Mouse (Mus musculus) neural tube, embryonic 15.5 days (tissue): ENCODE measurements around the gene B4galt2. TPM values are rescaled to one million over a fixed set of nuclear protein-coding genes. Genes with fewer than 3 reads are reported as not detected.
A peak's percentile ranks its signal among the peaks of the same experiment; 100 is the strongest.

Experiments
- ATAC-seq: fragments of 200-750 bp; cut with Nextera tagmentation; 2 replicates; pipeline ENCODE4 v1.8.0; 2017; ENCODE audit warnings: mild to moderate bottlenecking, moderate TSS enrichment, moderate library complexity; ENCODE audit not compliant: low FRiP score
- H3K27ac ChIP-seq: fragments of 300-500 bp; sonication (generic); replicated peaks from 2 replicates; pipeline ENCODE4 v1.5.1; 2015; ENCODE audit warnings: mild to moderate bottlenecking, inconsistent platforms
- H3K27me3 ChIP-seq: fragments of 300-500 bp; sonication (generic); replicated peaks from 2 replicates; pipeline ENCODE4 v1.6.1; 2015; ENCODE audit warnings: inconsistent platforms
- H3K36me3 ChIP-seq: fragments of 300-500 bp; sonication (generic); 2 replicates; pipeline ENCODE4 v1.6.1; 2015; ENCODE audit warnings: inconsistent platforms
- H3K4me1 ChIP-seq: fragments of 300-500 bp; sonication (generic); 2 replicates; pipeline ENCODE4 v1.6.1; 2015; ENCODE audit warnings: inconsistent platforms
- H3K4me2 ChIP-seq: fragments of 300-500 bp; sonication (generic); 2 replicates; pipeline ENCODE4 v1.6.1; 2015; ENCODE audit warnings: inconsistent platforms, mild to moderate bottlenecking, moderate library complexity
- H3K4me3 ChIP-seq: fragments of 300-500 bp; sonication (generic); replicated peaks from 2 replicates; pipeline ENCODE4 v1.5.1; 2015; ENCODE audit warnings: mild to moderate bottlenecking, inconsistent platforms
- H3K9ac ChIP-seq: fragments of 300-500 bp; sonication (generic); replicated peaks from 2 replicates; pipeline ENCODE4 v1.6.1; 2015; ENCODE audit warnings: mild to moderate bottlenecking, inconsistent platforms
- H3K9me3 ChIP-seq: fragments of 300-500 bp; sonication (generic); replicated peaks from 2 replicates; pipeline ENCODE4 v1.6.1; 2016; ENCODE audit warnings: inconsistent platforms
- WGBS: fragments of 180-500 bp; shearing (Covaris S2); methylation state at CpG from one replicate; pipeline ENCODE4 v1.1.7; 2015; ENCODE audit warnings: mixed read lengths; 5-methylcytosine and 5-hydroxymethylcytosine counted together
- polyA plus RNA-seq: library from polyadenylated mRNA; unstranded; fragments of >200 nt; fragmentation: Nextera tagmentation; extraction: Ambion mirVana; gene quantifications from 2 replicates; pipeline ENCODE4 v1.2.1, GENCODE M21; 2015

Gene B4galt2
- polyA plus RNA-seq: 49.6 and 58.6 TPM in 2 replicates

DNA sequence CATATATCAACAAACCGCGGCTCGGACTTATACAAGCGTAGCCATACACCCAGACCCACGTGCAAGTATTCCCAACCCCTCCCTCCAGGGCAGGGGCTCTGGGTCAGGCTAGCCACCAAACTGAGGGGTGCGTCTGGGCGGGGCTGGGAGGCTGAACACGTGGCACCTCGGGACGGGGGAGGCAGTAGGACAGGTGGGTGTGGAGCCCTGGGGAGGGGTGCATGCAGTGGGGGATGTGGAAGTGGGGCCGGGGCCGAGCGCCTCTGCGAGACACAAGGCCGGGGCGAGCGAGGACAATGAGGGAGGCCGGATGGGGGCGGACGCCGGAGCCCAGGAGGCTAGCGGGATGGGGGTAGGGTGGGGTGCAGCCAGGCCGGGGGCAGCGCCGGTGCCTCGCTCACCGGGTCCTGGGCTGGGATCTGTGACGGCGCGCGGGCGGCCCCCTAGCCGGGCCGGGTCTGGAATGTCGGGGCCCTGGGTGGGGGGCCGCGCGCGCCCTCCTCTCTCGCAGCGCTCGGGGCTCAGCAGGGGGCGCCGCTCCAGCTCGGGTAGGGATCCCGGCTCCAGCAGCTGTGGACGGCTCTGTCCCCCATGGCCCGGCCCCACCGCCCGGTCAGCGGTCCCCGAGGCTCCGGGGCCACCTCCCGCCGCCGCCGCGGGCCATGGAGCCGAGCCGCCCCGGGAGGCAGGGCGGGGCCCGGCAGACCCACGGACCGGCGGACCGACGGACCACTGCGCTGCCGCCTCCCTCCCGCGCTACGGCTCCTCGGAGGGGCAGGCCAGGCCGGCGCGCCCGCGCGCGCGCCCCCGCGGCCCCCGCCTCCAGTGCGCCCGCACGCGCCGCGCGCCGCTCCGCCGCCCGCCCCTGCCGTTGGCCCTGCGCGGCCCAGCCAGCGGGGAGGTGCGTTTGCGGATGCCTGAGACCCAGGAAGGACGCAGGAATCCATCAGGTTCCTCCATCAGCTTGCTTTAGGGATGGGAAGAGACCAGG is at the start of gene B4galt2:
Gene B4galt2, minus strand, starts transcription at position 787 of the 991 bp plus-strand sequence.
- H3K27me3 ChIP-seq: no peaks in the 10 kb centered on the region
- H3K9ac ChIP-seq: peak within 1 kb of the TSS; percentile 92
- peak within 1 kb of the TSS; percentile 70 for H3K4me2 ChIP-seq
- H3K27ac ChIP-seq: peak within 1 kb of the TSS; percentile 85
- H3K36me3 ChIP-seq: peaks cover 38% of the 10 kb centered on the region
- WGBS: under 1% methylated on average over 87 of the region's 103 CpGs
- H3K9me3 ChIP-seq: no peaks in the 10 kb centered on the region
- H3K4me1 ChIP-seq: peaks cover 81% of the 10 kb centered on the region
- peak; percentile 54 for ATAC-seq
- peak within 1 kb of the TSS; percentile 87 for H3K4me3 ChIP-seq

DNA sequence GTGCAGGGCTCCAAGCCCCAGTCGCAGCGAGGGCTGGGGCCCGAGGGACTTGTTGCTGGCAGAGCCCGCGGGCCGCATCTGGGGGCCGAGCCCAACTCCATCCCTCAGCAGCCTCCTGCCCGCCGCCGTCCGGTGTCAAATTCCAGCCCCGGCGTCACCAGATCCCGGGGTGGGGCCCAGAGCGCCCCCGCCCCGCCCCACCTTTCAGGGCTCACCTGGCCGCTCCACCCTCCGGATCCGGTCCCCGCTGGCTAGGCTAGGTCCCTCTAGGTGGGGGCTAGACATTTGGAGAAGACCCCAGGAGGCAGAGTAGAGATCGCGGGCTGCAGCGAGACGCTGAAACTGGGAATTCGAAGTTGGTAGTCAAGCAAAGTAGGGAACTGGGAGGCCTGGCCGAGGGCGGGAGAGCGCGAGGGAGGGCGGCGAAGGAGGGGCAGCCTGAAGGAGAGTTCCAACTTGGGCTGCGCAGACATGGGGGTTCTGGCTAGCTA is 46.1 kb upstream of the B4galt2 start, which contains the start of gene Artn:
Gene Artn, minus strand, starts transcription at position 373 of the 491 bp plus-strand sequence.
- Histone ChIP-seq H3K4me3 (peak within 1 kb of the TSS; percentile 26), H3K4me2 (peak within 1 kb of the TSS; percentile 58), H3K27me3 (peaks cover 52% of the 10 kb centered on the region), H3K36me3 (peaks cover 5% of the 10 kb centered on the region), H3K9me3 (no peaks in the 10 kb centered on the region), H3K27ac (no peak within 1 kb of the TSS), H3K9ac (no peak within 1 kb of the TSS; the same call in 1 of the 2 replicates), H3K4me1 (peaks cover 38% of the 10 kb centered on the region)
- WGBS: under 1% methylated on average over 33 of the region's 33 CpGs
- ATAC-seq: no peak

DNA sequence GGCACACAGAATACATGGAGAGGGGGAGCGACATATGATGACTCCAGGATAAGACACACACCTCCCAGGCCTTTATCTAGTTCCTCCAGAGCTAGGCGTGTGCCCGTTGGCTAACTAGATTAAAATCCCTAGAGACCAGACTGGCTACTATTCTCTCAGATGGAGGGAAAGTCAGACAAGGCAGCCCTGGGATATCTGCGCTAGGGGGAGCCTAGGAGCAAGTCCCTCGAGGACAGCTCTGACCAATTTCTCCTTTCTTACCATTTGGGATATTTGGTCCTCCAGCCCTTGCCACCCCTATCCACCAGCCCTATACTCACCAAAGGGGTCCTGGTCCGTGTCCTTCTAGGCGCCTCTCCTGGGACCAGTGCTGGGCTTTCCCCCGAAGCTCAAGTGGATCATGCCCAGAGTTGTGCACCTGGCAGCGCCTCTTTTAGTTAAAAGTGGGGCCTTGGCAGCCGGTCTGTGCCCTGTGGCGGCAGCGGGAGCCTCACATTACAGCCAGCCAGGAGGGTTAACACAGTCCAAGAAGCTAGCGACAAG is 45.5 kb upstream of the B4galt2 start:
- Histone ChIP-seq H3K9me3 (no peaks in the 10 kb centered on the region), H3K27me3 (peaks cover 52% of the 10 kb centered on the region), H3K36me3 (peaks cover 5% of the 10 kb centered on the region), H3K4me1 (peaks cover 38% of the 10 kb centered on the region), H3K4me3 (peak overlapping the region; percentile 26), H3K27ac (no peak overlapping the region), H3K9ac (no peak overlapping the region), H3K4me2 (peak overlapping the region; percentile 58)
- 3% methylated on average over 13 of the region's 13 CpGs for WGBS
- ATAC-seq: 0 out of 2 replicates have a peak, but pooled peaks have one; percentile 5

DNA sequence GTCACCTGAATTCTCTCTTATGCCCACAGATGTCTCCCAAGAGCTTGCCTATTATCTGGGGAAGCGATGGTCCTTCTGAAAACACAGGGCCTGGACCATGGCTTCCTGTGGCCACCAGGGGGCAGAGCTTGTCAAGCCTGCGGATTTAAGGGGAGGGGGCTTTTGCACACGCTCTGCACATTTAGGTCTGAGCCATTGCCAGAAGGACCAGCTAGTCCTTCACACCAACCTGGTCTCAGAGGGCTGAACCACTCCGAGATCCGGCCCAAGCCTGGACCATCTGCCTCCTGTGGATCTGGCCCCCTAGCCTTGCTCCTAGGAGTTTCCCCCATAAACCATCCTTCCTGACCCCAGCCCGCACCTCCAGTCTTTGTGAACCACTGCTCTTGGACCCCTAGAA is 44.9 kb upstream of the B4galt2 start:
- Histone ChIP-seq H3K9ac (no peak overlapping the region), H3K27ac (no peak overlapping the region), H3K4me2 (peak overlapping the region; percentile 58), H3K4me1 (peaks cover 38% of the 10 kb centered on the region), H3K9me3 (no peaks in the 10 kb centered on the region), H3K27me3 (peaks cover 52% of the 10 kb centered on the region), H3K36me3 (peaks cover 5% of the 10 kb centered on the region), H3K4me3 (no peak overlapping the region)
- 13% methylated on average over 6 of the region's 6 CpGs for WGBS
- ATAC-seq: peak; percentile 39

DNA sequence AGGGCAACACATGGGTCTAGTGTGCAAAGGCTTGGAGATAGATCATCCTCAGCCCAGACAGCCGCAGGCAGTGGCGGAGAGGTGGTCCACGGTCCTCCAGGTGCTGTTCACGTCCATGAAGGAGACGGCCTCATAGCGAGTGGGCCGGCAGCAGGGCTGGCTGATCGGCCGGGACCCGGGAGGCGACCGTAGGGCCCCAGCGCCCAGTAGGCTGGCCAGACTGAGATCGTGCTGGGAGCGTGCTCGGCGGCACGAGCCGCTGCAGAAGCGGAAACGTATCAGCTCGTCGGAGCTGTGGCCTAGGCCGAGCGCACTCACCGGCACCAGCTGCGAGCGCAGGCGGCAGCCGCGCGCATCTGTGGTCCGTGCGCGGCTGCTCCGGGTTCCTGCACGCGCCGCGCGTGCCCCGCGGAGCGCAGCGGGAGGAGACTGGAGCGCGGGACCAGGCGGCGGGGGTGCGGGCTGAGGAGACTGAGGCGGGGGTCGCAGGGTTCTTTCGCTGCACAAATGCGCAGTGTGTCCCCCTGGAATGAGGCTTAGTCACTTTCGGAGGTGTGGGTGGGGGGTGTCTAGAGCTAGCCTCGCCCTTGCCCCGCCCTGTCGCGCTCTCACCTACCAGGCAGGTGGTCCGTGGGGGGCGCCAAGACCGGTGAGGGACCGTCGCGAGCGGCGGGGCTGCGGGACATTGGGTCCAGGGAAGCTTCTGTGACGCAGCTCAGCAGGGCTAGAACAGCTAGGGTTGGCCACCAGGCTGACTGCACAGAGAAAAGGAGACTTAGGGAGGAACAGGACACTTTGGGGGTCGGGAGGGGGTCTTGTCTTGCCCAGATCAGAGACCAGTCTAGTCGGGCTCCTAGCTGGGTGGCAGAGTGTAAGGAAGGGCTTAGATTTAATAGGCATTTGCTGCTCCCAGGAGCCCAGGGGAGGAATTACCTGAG is 43.5 kb upstream of the B4galt2 start:
- 2% methylated on average over 71 of the region's 71 CpGs for WGBS
- H3K4me2 ChIP-seq: peak overlapping the region; percentile 96
- H3K4me3 ChIP-seq: peak overlapping the region; percentile 51
- 0 out of 2 replicates have a peak overlapping the region, but pooled peaks have one; percentile 0 for H3K27ac ChIP-seq
- peak; percentile 76 for ATAC-seq
- no peaks in the 10 kb centered on the region for H3K36me3 ChIP-seq
- H3K9me3 ChIP-seq: no peaks in the 10 kb centered on the region
- peaks cover 38% of the 10 kb centered on the region for H3K4me1 ChIP-seq
- peaks cover 52% of the 10 kb centered on the region for H3K27me3 ChIP-seq
- H3K9ac ChIP-seq: peak overlapping the region; percentile 64

DNA sequence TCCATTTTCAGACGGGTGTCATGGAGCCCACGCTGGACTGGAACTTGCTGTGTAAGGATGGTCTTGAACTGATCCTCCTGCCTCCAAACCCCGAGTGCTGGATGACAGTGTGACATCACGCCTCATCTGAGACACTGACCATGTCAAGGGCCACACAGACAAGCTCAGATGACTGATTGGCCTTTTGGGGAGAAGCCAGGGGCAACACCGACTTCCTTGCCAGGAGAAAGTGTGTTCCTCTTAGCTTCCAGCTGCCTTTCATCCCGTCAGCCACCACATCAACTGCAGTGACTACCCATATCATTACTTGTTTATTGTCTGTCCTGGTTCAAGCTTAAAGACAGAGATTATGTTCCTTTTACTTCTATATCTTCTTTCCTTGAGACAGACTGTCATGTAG is 41.6 kb upstream of the B4galt2 start:
- Histone ChIP-seq H3K36me3 (no peaks in the 10 kb centered on the region), H3K4me1 (peaks cover 36% of the 10 kb centered on the region), H3K4me3 (no peak overlapping the region), H3K4me2 (no peak overlapping the region), H3K27ac (no peak overlapping the region), H3K27me3 (peaks cover 40% of the 10 kb centered on the region), H3K9me3 (no peaks in the 10 kb centered on the region), H3K9ac (no peak overlapping the region)
- no peak for ATAC-seq
- 67% methylated on average over 5 of the region's 6 CpGs for WGBS

DNA sequence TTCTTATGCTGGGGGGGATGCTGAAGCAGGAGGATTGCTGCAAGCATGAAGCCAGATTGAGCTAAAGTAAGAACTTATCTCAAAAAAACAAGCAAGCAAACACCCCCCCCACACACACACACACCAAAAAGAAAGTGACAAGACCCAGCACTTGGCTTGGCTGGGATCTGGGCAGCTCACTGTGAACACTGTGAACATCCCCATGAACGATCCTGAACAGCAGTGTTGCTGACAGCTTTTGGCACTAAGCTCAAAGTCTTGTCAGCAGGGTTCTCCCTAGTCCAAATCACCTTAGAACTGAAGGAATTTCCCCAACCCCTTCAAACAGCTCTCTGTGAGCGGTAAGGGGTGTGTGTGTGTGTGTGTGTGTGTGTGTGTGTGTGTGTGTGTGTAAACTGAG is 40.2 kb upstream of the B4galt2 start:
- H3K36me3 ChIP-seq: no peaks in the 10 kb centered on the region
- H3K4me1 ChIP-seq: peaks cover 21% of the 10 kb centered on the region
- WGBS: 73% methylated on average over 2 of the region's 2 CpGs
- no peak overlapping the region for H3K4me2 ChIP-seq
- no peak overlapping the region for H3K27ac ChIP-seq
- H3K4me3 ChIP-seq: no peak overlapping the region
- no peak overlapping the region for H3K9ac ChIP-seq
- H3K27me3 ChIP-seq: peaks cover 25% of the 10 kb centered on the region
- no peaks in the 10 kb centered on the region for H3K9me3 ChIP-seq
- no peak for ATAC-seq

DNA sequence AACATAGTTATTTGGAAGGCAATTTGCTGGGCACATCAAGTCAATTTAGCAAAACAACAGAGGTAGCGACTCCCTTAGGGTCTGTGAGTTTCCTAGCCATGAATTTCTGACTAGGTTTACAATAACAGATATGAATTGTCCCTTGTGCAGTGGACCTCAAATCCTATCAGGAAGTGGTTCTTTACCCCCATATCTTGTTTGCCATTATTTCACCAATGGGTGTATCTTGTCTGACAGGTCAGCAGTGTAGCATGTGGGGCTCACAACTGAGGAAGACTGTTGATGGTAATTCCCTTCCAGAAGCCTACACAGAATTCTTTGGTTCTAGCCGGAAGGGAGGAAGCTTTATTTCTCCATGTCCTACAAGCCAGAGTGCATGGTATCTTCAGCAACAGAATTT is 38.1 kb upstream of the B4galt2 start:
- no peak overlapping the region for H3K9ac ChIP-seq
- H3K4me2 ChIP-seq: no peak overlapping the region
- H3K27me3 ChIP-seq: peaks cover 13% of the 10 kb centered on the region
- WGBS: 90% methylated on average over 2 of the region's 2 CpGs
- no peak overlapping the region for H3K27ac ChIP-seq
- no peaks in the 10 kb centered on the region for H3K9me3 ChIP-seq
- H3K4me3 ChIP-seq: no peak overlapping the region
- no peak for ATAC-seq
- H3K36me3 ChIP-seq: no peaks in the 10 kb centered on the region
- peaks cover 3% of the 10 kb centered on the region for H3K4me1 ChIP-seq

DNA sequence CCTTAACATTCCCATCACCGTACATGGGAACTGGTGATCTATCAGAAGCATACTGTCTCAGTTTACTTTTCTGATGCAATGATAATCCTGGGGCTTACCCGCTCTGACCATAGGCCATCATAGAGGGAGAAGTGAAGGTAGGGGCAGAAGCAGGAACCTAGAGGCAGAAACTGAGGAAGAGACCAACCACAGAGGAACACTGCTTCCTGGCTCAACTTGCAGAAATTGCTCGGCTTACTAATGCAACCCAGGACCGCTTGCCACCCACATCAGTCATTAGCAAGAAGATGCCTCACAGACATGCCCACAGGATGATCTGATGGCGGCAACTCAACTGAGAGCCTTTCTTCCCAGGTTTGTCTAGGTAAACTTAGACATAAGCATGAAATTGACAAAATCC is 35.5 kb upstream of the B4galt2 start:
- Histone ChIP-seq H3K4me1 (peaks cover 16% of the 10 kb centered on the region), H3K4me3 (no peak overlapping the region), H3K9me3 (no peaks in the 10 kb centered on the region), H3K4me2 (no peak overlapping the region), H3K27me3 (no peaks in the 10 kb centered on the region; the same call in 1 of the 2 replicates), H3K27ac (no peak overlapping the region), H3K36me3 (no peaks in the 10 kb centered on the region), H3K9ac (no peak overlapping the region)
- 91% methylated on average over 5 of the region's 5 CpGs for WGBS
- no peak for ATAC-seq

DNA sequence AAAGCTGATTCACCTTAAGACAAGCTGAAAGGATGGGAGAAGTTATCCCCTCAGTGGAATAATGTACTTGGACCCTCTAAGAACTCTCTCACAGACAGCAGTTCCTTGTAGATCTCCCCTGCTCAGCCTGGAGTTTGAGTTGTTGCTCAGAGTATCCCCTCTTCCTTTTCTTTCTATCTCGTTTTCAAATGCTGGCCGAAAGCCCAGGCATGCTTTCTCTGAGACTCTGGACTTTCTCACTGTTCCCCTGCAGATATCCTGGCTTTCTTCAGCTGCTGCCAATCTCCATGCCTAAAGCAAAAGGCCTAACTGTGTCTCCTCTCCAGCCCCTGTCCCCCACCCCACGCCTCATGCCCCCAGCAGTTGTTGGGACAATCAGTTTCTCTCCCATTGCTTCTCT is 35.0 kb upstream of the B4galt2 start:
- no peak for ATAC-seq
- Histone ChIP-seq H3K4me3 (no peak overlapping the region), H3K9ac (no peak overlapping the region), H3K27ac (no peak overlapping the region), H3K36me3 (no peaks in the 10 kb centered on the region), H3K9me3 (no peaks in the 10 kb centered on the region), H3K4me1 (peaks cover 21% of the 10 kb centered on the region), H3K4me2 (no peak overlapping the region), H3K27me3 (no peaks in the 10 kb centered on the region; the same call in 1 of the 2 replicates)
- WGBS: 78% methylated on average over 3 of the region's 3 CpGs

DNA sequence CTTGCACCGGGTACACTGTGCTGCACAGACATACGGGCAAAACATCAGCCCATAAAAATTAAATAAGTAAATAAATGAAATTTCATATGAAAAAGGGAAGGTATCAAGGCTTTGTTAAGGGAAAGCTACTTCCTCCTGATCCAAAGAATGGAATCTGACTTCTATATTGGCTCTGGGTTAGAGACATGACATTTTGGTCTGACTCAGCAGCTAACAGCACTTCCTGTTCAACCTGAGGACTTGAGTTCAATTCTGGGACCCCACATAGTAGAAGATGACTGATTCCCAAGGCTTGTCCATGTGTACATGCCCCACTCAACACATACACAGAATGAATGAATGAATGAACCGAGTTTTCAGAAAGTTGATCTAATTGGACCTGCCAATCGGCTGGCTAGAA is 34.6 kb upstream of the B4galt2 start:
- no peaks in the 10 kb centered on the region; the same call in 1 of the 2 replicates for H3K27me3 ChIP-seq
- ATAC-seq: no peak

More for the DNA sequence above, 34.6 kb upstream of the B4galt2 start:
- peaks cover 25% of the 10 kb centered on the region for H3K4me1 ChIP-seq
- no peak overlapping the region for H3K4me2 ChIP-seq
- H3K9me3 ChIP-seq: no peaks in the 10 kb centered on the region
- H3K9ac ChIP-seq: no peak overlapping the region
- H3K27ac ChIP-seq: no peak overlapping the region
- H3K36me3 ChIP-seq: no peaks in the 10 kb centered on the region
- WGBS: 94% methylated on average over 4 of the region's 4 CpGs
- no peak overlapping the region for H3K4me3 ChIP-seq
